Mouse (Mus musculus) cortical plate, adult 2 months (tissue): ENCODE data around the gene Fndc8.

ENCODE experiments used
- CTCF ChIP-seq: fragments of 200-500 bp; IDR thresholded peaks from 2 replicates; pipeline ENCODE4 v1.5.1; 2011; ENCODE audit warnings: mild to moderate bottlenecking, control low read depth, low read length; ENCODE audit not compliant: insufficient read depth; ENCODE audit errors: extremely low read depth
- POLR2A ChIP-seq: fragments of 200-500 bp; IDR thresholded peaks from 2 replicates; pipeline ENCODE4 v1.6.1; 2011; ENCODE audit warnings: mild to moderate bottlenecking, low read length, control low read depth; ENCODE audit not compliant: insufficient read depth; ENCODE audit errors: extremely low read depth

DNA sequence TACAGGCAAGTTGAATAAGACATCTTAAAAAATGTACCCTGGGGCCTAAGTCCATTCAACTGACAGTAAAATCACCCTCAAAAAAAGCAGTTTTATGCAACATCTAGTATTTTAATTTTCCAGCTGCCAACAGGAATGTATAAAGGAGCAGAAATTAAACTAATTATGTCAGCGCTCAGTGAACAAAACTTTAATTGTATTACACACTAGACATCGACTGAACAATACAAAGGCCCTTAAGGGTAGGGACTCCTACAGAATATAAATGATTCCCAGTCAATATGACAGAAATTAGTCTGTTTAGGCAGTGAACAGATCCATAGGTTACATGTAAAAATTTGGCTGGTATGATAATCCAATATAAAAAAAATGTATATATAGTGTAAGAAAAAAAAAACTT lies 28.9 kb upstream of the Fndc8 start:
- TF ChIP-seq CTCF (no peak), POLR2A (no peak)
